ENCODE assay signal across 9 mouse cellular contexts in genomic region chr5:142701651-142702510, GRCm38 (mm10). TPM values are rescaled to one million over a fixed set of nuclear protein-coding genes. Genes with fewer than 3 reads are reported as not detected.
DNase-seq lines count a peak whose midpoint lies in the region; ATAC-seq lines count a peak whose summit lies in the region.
"Had no signal": no experiment of that assay in that cellular context is flagged by ENCODE, and none has a peak within 500 bp of the region (broad histone marks: within the 10 kb centered on the region; RNA-seq: fewer than 3 reads in every experiment).

No protein-coding gene starts in this region.

- H3K4me3 ChIP-seq in kidney, embryonic 14.5 days (ENCODE audit: low read length), result peak overlapping the region; percentile 50
- H3K4me3 ChIP-seq in liver, embryonic 16.5 days (ENCODE audit: low read depth, low read length), result peak overlapping the region; percentile 50
- H3K4me3 ChIP-seq: myocyte had no signal

- H3K4me1 ChIP-seq in kidney, embryonic 14.5 days (ENCODE audit: control insufficient read depth, insufficient read depth, low read length), result peaks cover 7% of the 10 kb centered on the region; the same call in 1 of the 2 replicates
- peaks cover 7% of the 10 kb centered on the region; the same call in 1 of the 2 replicates for H3K4me1 ChIP-seq in liver, embryonic 16.5 days (ENCODE audit: control insufficient read depth, low read depth, low read length)

- WGBS in kidney, embryonic 14.5 days, result 1% methylated on average over 68 of the region's 72 CpGs
- under 1% methylated on average over 47 of the region's 72 CpGs for WGBS in liver, embryonic 16.5 days (ENCODE audit: insufficient replicate concordance)

- H3K9me3 ChIP-seq in kidney, embryonic 14.5 days (ENCODE audit: control insufficient read depth, low read length), result no peaks in the 10 kb centered on the region
- no peaks in the 10 kb centered on the region for H3K9me3 ChIP-seq in liver, embryonic 16.5 days (replicated peaks; ENCODE audit: control insufficient read depth, low read length)

- no peaks in the 10 kb centered on the region for H3K36me3 ChIP-seq in kidney, embryonic 14.5 days (ENCODE audit: control insufficient read depth, insufficient read depth, low read length)
- H3K36me3 ChIP-seq in liver, embryonic 16.5 days (ENCODE audit: control insufficient read depth, insufficient read depth), result no peaks in the 10 kb centered on the region

- H3K27me3 ChIP-seq in kidney, embryonic 14.5 days (ENCODE audit: control insufficient read depth, insufficient read depth, low read length), result 0 out of 2 replicates have a peak, but pooled peaks cover 16% of the 10 kb centered on the region
- H3K27me3 ChIP-seq in liver, embryonic 16.5 days (ENCODE audit: control insufficient read depth, insufficient read depth, low read depth, low read length), result peaks cover 44% of the 10 kb centered on the region

- H3K4me2 ChIP-seq in kidney, embryonic 14.5 days (replicated peaks; ENCODE audit: low read depth, low read length), result peak overlapping the region; percentile 82
- H3K4me2 ChIP-seq in liver, embryonic 16.5 days (ENCODE audit: low read depth, low read length), result peak overlapping the region; percentile 75

- H3K9ac ChIP-seq in kidney, embryonic 14.5 days (ENCODE audit: low read depth, low read length), result peak overlapping the region; percentile 44
- peak overlapping the region; percentile 11; the same call in 1 of the 2 replicates for H3K9ac ChIP-seq in liver, embryonic 16.5 days (ENCODE audit: low read depth, low read length)

- ATAC-seq in kidney, embryonic 14.5 days (ENCODE audit: low FRiP score, low TSS enrichment), result peak; percentile 89
- peak; percentile 15 to 48; a peak in 2 of 4 replicates for ATAC-seq in hematopoietic stem cell, adult 5-6 weeks (replicated peaks in 1 of 2; ENCODE audit: insufficient read depth in 1 of 2, low FRiP score in 2 of 2, low TSS enrichment in 1 of 2, low read depth in 1 of 2, poor library complexity in 2 of 2, severe bottlenecking in 2 of 2)
- ATAC-seq in liver, embryonic 16.5 days (ENCODE audit: low read depth), result peak; percentile 58
- ATAC-seq in erythroid progenitor cell, adult 5-6 weeks (replicated peaks; ENCODE audit: low FRiP score, poor library complexity, severe bottlenecking), result no peak

- no peak overlapping the region for H3K27ac ChIP-seq in kidney, embryonic 14.5 days (ENCODE audit: low read depth, low read length)
- H3K27ac ChIP-seq in liver, embryonic 16.5 days (ENCODE audit: low read length), result no peak overlapping the region

- DNase-seq in kidney, adult 11 months, result no peak
- peak; percentile 90 for DNase-seq in ZHBTc4 (ENCODE audit: low read depth, low spot score)
- peak; percentile 81 for DNase-seq in embryo, embryonic 11 days
- peak; percentile 64 for DNase-seq in retina, adult 2 months (ENCODE audit: low read depth, low spot score)

RNA-seq across cellular contexts. Expression of gene Slc29a4, which starts 9.6 kb away (rescaled TPM):
- 3.6 and 6.0 TPM in 2 replicates for polyA plus RNA-seq in kidney, embryonic 14.5 days (2014; fragmentation: Nextera tagmentation; extraction: Ambion mirVana)
- total RNA-seq in hematopoietic stem cell, adult 5-6 weeks (2017), result 0.06 TPM in 1 of 2 replicates, not detected in the other
- polyA plus RNA-seq in liver, embryonic 16.5 days (2015; fragmentation: Nextera tagmentation; extraction: Ambion mirVana), result 0.09 and 0.21 TPM in 2 replicates
- total RNA-seq in erythroid progenitor cell, adult 5-6 weeks (2015; ENCODE audit: low replicate concordance), result not detected in 2 replicates
- total RNA-seq in erythroid progenitor cell, adult 5-6 weeks (2017; ENCODE audit: low replicate concordance), result not detected in 2 replicates
- polyA plus RNA-seq: myocyte had no signal
